Mouse (Mus musculus) left cerebral cortex, adult 9 months (tissue): ENCODE measurements around the gene Casp3.

Source experiments
- DNase-seq, 2 experiments: peaks; one replicate each; pipeline ENCODE4 v3.0.0; 2022; ENCODE audit warnings: low spot score in 2 of 2

The Casp3 gene

GRCm38 (mm10) chr8:46680671-46681365 is 63.7 kb downstream of the Casp3 start:
- no peak for DNase-seq

- DNase-seq, result peak; percentile 86 to 96
These were observed 69.7 kb downstream of the Casp3 start for GRCm38 (mm10) chr8:46686664-46687336.
